Comparison of ENCODE assay signal across 8 mouse cellular contexts in the genomic region with DNA sequence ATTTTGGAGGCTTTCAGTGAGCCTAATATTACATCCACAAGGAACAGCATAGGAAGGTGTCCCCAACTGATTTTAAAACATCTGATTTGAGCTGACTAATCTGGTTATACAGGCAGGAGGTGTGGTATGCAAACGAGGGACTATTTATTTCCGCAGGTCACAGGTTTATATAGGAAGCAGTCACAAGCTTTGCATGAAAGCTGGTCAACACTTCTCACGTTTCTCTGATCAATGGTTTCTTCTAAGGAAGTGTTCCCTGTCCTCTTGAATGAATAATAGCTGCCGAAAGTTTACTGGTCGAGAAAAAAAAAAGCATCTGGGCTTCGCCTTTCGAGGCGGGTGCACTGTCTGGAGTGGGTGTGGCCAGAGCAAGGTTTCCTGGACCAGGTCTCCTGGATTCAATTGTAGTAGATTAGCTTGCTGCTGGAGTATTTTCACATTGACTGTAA. TPM values are rescaled to one million over a fixed set of nuclear protein-coding genes. Genes with fewer than 3 reads are reported as not detected.
DNase-seq lines count a peak whose midpoint lies in the region; ATAC-seq and TF ChIP-seq lines count a peak whose summit lies in the region.

No protein-coding gene starts in this region.

- no peak for TF ChIP-seq CTCF in cerebellum, adult 2 months (IDR thresholded peaks at IDR 0.05; ENCODE audit: borderline replicate concordance, insufficient read depth, low read depth, low read length)
- no peak for TF ChIP-seq CTCF in bone marrow macrophage, adult 2 months (IDR thresholded peaks at IDR 0.05; ENCODE audit: low read depth, low read length)
- TF ChIP-seq CTCF in lung, postnatal 0 days (IDR thresholded peaks at IDR 0.05), result no peak

- WGBS in cerebellum, adult 2 months, result 9% methylated on average over 8 of the region's 8 CpGs
- 10% methylated on average over 8 of the region's 8 CpGs for WGBS in lung, postnatal 0 days
- WGBS in stomach, embryonic 15.5 days, result 6% methylated on average over 8 of the region's 8 CpGs

- no peak overlapping the region for H3K9ac ChIP-seq in lung, postnatal 0 days (replicated peaks; ENCODE audit: low read depth)
- H3K9ac ChIP-seq in stomach, embryonic 15.5 days, result no peak overlapping the region

- no peaks in the 10 kb centered on the region; the same call in 1 of the 2 replicates for H3K4me1 ChIP-seq in cerebellum, adult 2 months (ENCODE audit: control insufficient read depth, insufficient read depth, low read length)
- peaks cover 19% of the 10 kb centered on the region for H3K4me1 ChIP-seq in bone marrow macrophage, adult 2 months (ENCODE audit: control insufficient read depth, insufficient read depth, low read length)
- peaks cover 4% of the 10 kb centered on the region; the same call in 1 of the 2 replicates for H3K4me1 ChIP-seq in lung, postnatal 0 days (ENCODE audit: insufficient read depth, low read depth, low read length)
- H3K4me1 ChIP-seq in stomach, embryonic 15.5 days, result peaks cover 9% of the 10 kb centered on the region

- H3K4me2 ChIP-seq in lung, postnatal 0 days (replicated peaks; ENCODE audit: low read depth, low read length), result peak overlapping the region; percentile 78
- H3K4me2 ChIP-seq in stomach, embryonic 15.5 days, result peak overlapping the region; percentile 85

- TF ChIP-seq EP300 in lung, postnatal 0 days (IDR thresholded peaks at IDR 0.05), result no peak

- H3K4me3 ChIP-seq in cerebellum, adult 2 months (replicated peaks; ENCODE audit: insufficient read depth, low read depth, low read length), result peak overlapping the region; percentile 98
- peak overlapping the region; percentile 72 for H3K4me3 ChIP-seq in bone marrow macrophage, adult 2 months (ENCODE audit: insufficient read depth, low read length)
- peak overlapping the region; percentile 63 for H3K4me3 ChIP-seq in lung, postnatal 0 days (ENCODE audit: low read depth, low read length)
- peak overlapping the region; percentile 90 for H3K4me3 ChIP-seq in stomach, embryonic 15.5 days (replicated peaks)

- peak in 1 of 2 experiments; percentile 18 for DNase-seq in cerebellum, adult 2 months
- DNase-seq in kidney, adult 9 months, result peak; percentile 43
- DNase-seq in lung, postnatal 0 days (ENCODE audit: low spot score), result peak; percentile 51
- no peak for DNase-seq in layer of hippocampus, adult 8-10 months (ENCODE audit: low spot score in 2 of 2)

- no peaks in the 10 kb centered on the region for H3K9me3 ChIP-seq in lung, postnatal 0 days (ENCODE audit: low read length)
- H3K9me3 ChIP-seq in stomach, embryonic 15.5 days, result no peaks in the 10 kb centered on the region

- ATAC-seq in cerebellum, adult (ENCODE audit: insufficient number of reproducible peaks, low FRiP score, low TSS enrichment), result no peak
- peak; percentile 28 for ATAC-seq in granulocyte monocyte progenitor cell, adult 5-6 weeks (replicated peaks; ENCODE audit: poor library complexity, severe bottlenecking)
- ATAC-seq in lung, postnatal 0 days, result no peak
- ATAC-seq in stomach, embryonic 15.5 days (ENCODE audit: insufficient read depth, low FRiP score, low read depth), result no peak

- H3K27me3 ChIP-seq in cerebellum, adult 2 months (ENCODE audit: control insufficient read depth, insufficient read depth, low read length), result no peaks in the 10 kb centered on the region
- no peaks in the 10 kb centered on the region for H3K27me3 ChIP-seq in lung, postnatal 0 days (replicated peaks; ENCODE audit: insufficient read depth, low read length)
- no peaks in the 10 kb centered on the region for H3K27me3 ChIP-seq in stomach, embryonic 15.5 days (replicated peaks)

- peaks cover 14% of the 10 kb centered on the region; the same call in 1 of the 2 replicates for H3K36me3 ChIP-seq in lung, postnatal 0 days (ENCODE audit: insufficient read depth, low read length)
- peaks cover 10% of the 10 kb centered on the region; the same call in 1 of the 2 replicates for H3K36me3 ChIP-seq in stomach, embryonic 15.5 days

- H3K27ac ChIP-seq in cerebellum, adult 2 months (ENCODE audit: insufficient read depth, low read length), result no peak overlapping the region
- no peak overlapping the region for H3K27ac ChIP-seq in bone marrow macrophage, adult 2 months (ENCODE audit: insufficient read depth, low read depth, low read length)
- H3K27ac ChIP-seq in lung, postnatal 0 days (ENCODE audit: low read length), result no peak overlapping the region
- H3K27ac ChIP-seq in stomach, embryonic 15.5 days, result peak overlapping the region; percentile 64

- TF ChIP-seq POLR2A in cerebellum, adult 2 months (IDR thresholded peaks at IDR 0.05; ENCODE audit: borderline replicate concordance, insufficient read depth, low read length), result no peak
- no peak for TF ChIP-seq POLR2A in bone marrow macrophage, adult 2 months (IDR thresholded peaks at IDR 0.05; ENCODE audit: borderline replicate concordance, low read depth, low read length)

RNA-seq across cellular contexts. Expression of a gene that starts 1.0 kb away (rescaled TPM):
- 68.2 and 80.4 TPM in 2 replicates for polyA plus RNA-seq in cerebellum, adult 2 months (2012; rRNA removed)
- 10.8 and 12.1 TPM in 2 replicates for polyA plus RNA-seq in bone marrow macrophage, adult 2 months (2012; ENCODE audit: insufficient read depth, insufficient read length, missing spikeins)
- 4.4 and 6.6 TPM in 2 replicates for total RNA-seq in granulocyte monocyte progenitor cell, adult 5-6 weeks (2014; fragmentation: Nextera tagmentation)
- 1.2 and 2.3 TPM in 2 replicates for total RNA-seq in granulocyte monocyte progenitor cell, adult 5-6 weeks (2017)
- 7.2 and 8.1 TPM in 2 replicates for polyA plus RNA-seq in lung, postnatal 0 days (2015; fragmentation: Nextera tagmentation; extraction: Ambion mirVana)
- 9.5 and 10.9 TPM in 2 replicates for polyA plus RNA-seq in stomach, embryonic 15.5 days (2015; fragmentation: Nextera tagmentation; extraction: Ambion mirVana)
- total RNA-seq in layer of hippocampus, adult 8-10 months (2022), result 10 to 100 TPM; 61.0 to 72.9 (median 64.9) TPM

Comparison
In these comparisons a context has a peak if more than half of its experiments do, and no peak if none do; other contexts are left out.
1. DNase-seq: peak in kidney, adult 9 months (single experiment) and lung, postnatal 0 days (single experiment); none in layer of hippocampus, adult 8-10 months (0 of 2).
2. Peak in every context shown above with its lines, with median percentiles within 50 percentile points of each other: H3K4me3 ChIP-seq.